Comparison of ENCODE assay signal across 20 mouse cellular contexts in the genomic region with DNA sequence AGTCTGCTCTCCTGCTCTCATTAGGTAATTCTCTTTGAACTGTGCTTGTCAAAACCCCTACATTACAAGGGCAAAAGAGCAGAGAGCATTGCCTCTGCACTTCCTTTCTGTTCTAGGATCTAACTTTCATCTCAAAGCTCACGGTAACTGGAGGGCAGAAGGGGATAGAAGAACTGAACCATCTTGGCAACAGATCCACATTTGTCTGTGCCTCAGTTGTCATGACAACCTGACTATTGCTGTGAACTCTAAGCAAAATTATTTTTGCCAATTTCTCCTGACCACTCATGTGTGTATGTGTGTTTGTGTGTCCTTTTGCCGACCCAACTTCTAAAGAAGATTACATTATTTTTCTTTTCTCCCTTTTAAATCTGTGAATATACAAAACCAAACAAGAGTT.
A peak's percentile ranks its signal among the peaks of the same experiment; 100 is the strongest.
DNase-seq lines count a peak whose midpoint lies in the region; ATAC-seq and TF ChIP-seq lines count a peak whose summit lies in the region.
"Had no signal": no experiment of that assay in that cellular context is flagged by ENCODE, and none has a peak within 500 bp of the region (broad histone marks: within the 10 kb centered on the region; RNA-seq: fewer than 3 reads in every experiment).

No protein-coding gene starts in this region.

- H3K9me3 ChIP-seq in forebrain, embryonic 13.5 days (replicated peaks) = no peaks in the 10 kb centered on the region
- H3K9me3 ChIP-seq in forebrain, embryonic 12.5 days = no peaks in the 10 kb centered on the region
- H3K9me3 ChIP-seq in midbrain, embryonic 15.5 days = no peaks in the 10 kb centered on the region
- H3K9me3 ChIP-seq: embryonic facial prominence, embryonic 10.5 days; G1E; heart, embryonic 12.5 days; intestine, embryonic 15.5 days had no signal

- no peaks in the 10 kb centered on the region; the same call in 1 of the 2 replicates for H3K4me1 ChIP-seq in forebrain, embryonic 13.5 days
- no peaks in the 10 kb centered on the region for H3K4me1 ChIP-seq in forebrain, embryonic 12.5 days
- peaks cover 6% of the 10 kb centered on the region; the same call in 1 of the 2 replicates for H3K4me1 ChIP-seq in kidney, adult 2 months (ENCODE audit: control insufficient read depth, insufficient read depth, low read length)
- H3K4me1 ChIP-seq in midbrain, embryonic 15.5 days = no peaks in the 10 kb centered on the region
- H3K4me1 ChIP-seq: embryonic facial prominence, embryonic 10.5 days; heart, embryonic 12.5 days; intestine, embryonic 15.5 days had no signal

- WGBS in forebrain, embryonic 13.5 days = 42% methylated on average over 2 of the region's 2 CpGs
- 59% methylated on average over 2 of the region's 2 CpGs for WGBS in forebrain, embryonic 12.5 days
- 39% methylated on average over 2 of the region's 2 CpGs for WGBS in kidney, adult 2 months
- 38% methylated on average over 2 of the region's 2 CpGs for WGBS in midbrain, embryonic 15.5 days

- peak; percentile 36; the same call in 1 of the 2 replicates for ATAC-seq in forebrain, embryonic 13.5 days
- no peak for ATAC-seq in forebrain, embryonic 12.5 days (ENCODE audit: low FRiP score)
- ATAC-seq in midbrain, embryonic 15.5 days (replicated peaks) = peak; percentile 63; the same call in 1 of the 2 replicates
- ATAC-seq: activated CD4-positive, CD25-positive, alpha-beta regulatory T cell, adult 4 months; CD4-positive, CD25-positive, alpha-beta regulatory T cell, adult 4 months; intestine, embryonic 15.5 days; Patski had no signal

- DNase-seq in kidney, adult 2 months = peak; percentile 30
- DNase-seq in kidney, adult 9 months = no peak
- peak; percentile 9 for DNase-seq in Muller cell, postnatal 12 days (ENCODE audit: inconsistent ontology term)
- no peak for DNase-seq in frontal cortex, postnatal 25 days (ENCODE audit: low spot score in 2 of 2)
- no peak for DNase-seq in gastrocnemius, postnatal 25 days
- DNase-seq: adrenal gland, postnatal 14 days; cerebellum, adult 8-10 months; gastrocnemius, postnatal 10 days; heart, adult 2 months; kidney, adult 18-20 months had no signal

- no peak overlapping the region for H3K4me2 ChIP-seq in forebrain, embryonic 13.5 days
- no peak overlapping the region for H3K4me2 ChIP-seq in forebrain, embryonic 12.5 days
- no peak overlapping the region for H3K4me2 ChIP-seq in midbrain, embryonic 15.5 days
- H3K4me2 ChIP-seq: heart, embryonic 12.5 days; intestine, embryonic 15.5 days had no signal

- TF ChIP-seq POLR2A in kidney, adult 2 months (IDR thresholded peaks at IDR 0.05; ENCODE audit: low read depth, low read length) = no peak

- H3K4me3 ChIP-seq in forebrain, embryonic 13.5 days = no peak overlapping the region
- H3K4me3 ChIP-seq in forebrain, embryonic 12.5 days (replicated peaks) = no peak overlapping the region
- no peak overlapping the region for H3K4me3 ChIP-seq in kidney, adult 2 months (ENCODE audit: insufficient read depth, low read depth, low read length)
- no peak overlapping the region for H3K4me3 ChIP-seq in midbrain, embryonic 15.5 days
- H3K4me3 ChIP-seq: embryonic facial prominence, embryonic 10.5 days; heart, adult 2 months; heart, embryonic 12.5 days; intestine, embryonic 15.5 days had no signal

- no peaks in the 10 kb centered on the region for H3K27me3 ChIP-seq in forebrain, embryonic 13.5 days
- no peaks in the 10 kb centered on the region for H3K27me3 ChIP-seq in forebrain, embryonic 12.5 days
- no peaks in the 10 kb centered on the region for H3K27me3 ChIP-seq in kidney, adult 2 months (replicated peaks; ENCODE audit: control insufficient read depth, insufficient read depth, low read length)
- H3K27me3 ChIP-seq in midbrain, embryonic 15.5 days (replicated peaks) = no peaks in the 10 kb centered on the region
- H3K27me3 ChIP-seq: heart, embryonic 12.5 days; intestine, embryonic 15.5 days; Patski had no signal

- no peaks in the 10 kb centered on the region for H3K36me3 ChIP-seq in forebrain, embryonic 13.5 days (ENCODE audit: poor library complexity, severe bottlenecking)
- no peaks in the 10 kb centered on the region for H3K36me3 ChIP-seq in forebrain, embryonic 12.5 days (replicated peaks)
- H3K36me3 ChIP-seq in kidney, adult 2 months (ENCODE audit: control insufficient read depth, insufficient read depth, low read length) = no peaks in the 10 kb centered on the region
- no peaks in the 10 kb centered on the region for H3K36me3 ChIP-seq in midbrain, embryonic 15.5 days (replicated peaks)
- H3K36me3 ChIP-seq: embryonic facial prominence, embryonic 10.5 days; G1E; heart, embryonic 12.5 days; intestine, embryonic 15.5 days had no signal

- no peak overlapping the region for H3K9ac ChIP-seq in forebrain, embryonic 13.5 days
- no peak overlapping the region for H3K9ac ChIP-seq in forebrain, embryonic 12.5 days
- H3K9ac ChIP-seq in midbrain, embryonic 15.5 days = no peak overlapping the region
- H3K9ac ChIP-seq: heart, embryonic 12.5 days; intestine, embryonic 15.5 days had no signal

- no peak overlapping the region for H3K27ac ChIP-seq in forebrain, embryonic 13.5 days
- no peak overlapping the region for H3K27ac ChIP-seq in forebrain, embryonic 12.5 days
- no peak overlapping the region for H3K27ac ChIP-seq in kidney, adult 2 months (ENCODE audit: insufficient read depth, low read depth, low read length)
- no peak overlapping the region for H3K27ac ChIP-seq in midbrain, embryonic 15.5 days
- H3K27ac ChIP-seq: embryonic facial prominence, embryonic 10.5 days; heart, adult 2 months; intestine, embryonic 15.5 days had no signal

- no peak for TF ChIP-seq CTCF in kidney, adult 2 months (conservative IDR thresholded peaks at IDR 0.05; ENCODE audit: insufficient read depth, insufficient read length, low read depth, low read length)

Comparison
In these comparisons a context has a peak if more than half of its experiments do, and no peak if none do; other contexts are left out.
1. DNase-seq: peak in kidney, adult 2 months (single experiment) and Muller cell, postnatal 12 days (single experiment); none in kidney, adult 9 months (single experiment), frontal cortex, postnatal 25 days (0 of 2) and gastrocnemius, postnatal 25 days (single experiment).